Mouse (Mus musculus): Measurements from ENCODE around the gene Fn1. TPM values are rescaled to one million over a fixed set of nuclear protein-coding genes. Genes with fewer than 3 reads are reported as not detected.
A peak's percentile ranks its signal among the peaks of the same experiment; 100 is the strongest.

Gene Fn1
- total RNA-seq, 2 experiments from 2014 or later, result 72.1 to 89.4 TPM

- no peak for DNase-seq (ENCODE audit: low spot score in 2 of 2)
Observed at GRCm38 (mm10) chr1:71609057-71609775, 43.8 kb downstream of the Fn1 start.

- no peak for DNase-seq (ENCODE audit: low spot score in 2 of 2)
Observed at GRCm38 (mm10) chr1:71606600-71607325, 46.2 kb downstream of the Fn1 start.

- no peak for DNase-seq (ENCODE audit: low spot score in 2 of 2)
Observed at GRCm38 (mm10) chr1:71605751-71606150, 47.2 kb downstream of the Fn1 start.

GRCm38 (mm10) chr1:71595365-71595764, 57.6 kb downstream of the Fn1 start:
- no peak for DNase-seq (ENCODE audit: low spot score in 2 of 2)

- DNase-seq (ENCODE audit: low spot score in 2 of 2), result no peak
Observed at GRCm38 (mm10) chr1:71594268-71594667, 58.7 kb downstream of the Fn1 start.

- DNase-seq (ENCODE audit: low spot score in 2 of 2), result no peak
Observed at GRCm38 (mm10) chr1:71593184-71593583, 59.8 kb downstream of the Fn1 start.

GRCm38 (mm10) chr1:71590038-71590437, 63.0 kb downstream of the Fn1 start:
- DNase-seq (ENCODE audit: low spot score in 2 of 2), result no peak

GRCm38 (mm10) chr1:71586658-71587057, 66.3 kb downstream of the Fn1 start:
- DNase-seq (ENCODE audit: low spot score in 2 of 2), result no peak

GRCm38 (mm10) chr1:71583900-71584299, 69.1 kb downstream of the Fn1 start:
- DNase-seq (ENCODE audit: low spot score in 2 of 2), result no peak

- DNase-seq (ENCODE audit: low spot score in 2 of 2), result no peak
Observed at GRCm38 (mm10) chr1:71583302-71583701, 69.7 kb downstream of the Fn1 start.

GRCm38 (mm10) chr1:71580408-71580807, 72.6 kb downstream of the Fn1 start:
- DNase-seq (ENCODE audit: low spot score in 2 of 2), result no peak

GRCm38 (mm10) chr1:71579526-71579925, 73.5 kb downstream of the Fn1 start:
- DNase-seq (ENCODE audit: low spot score in 2 of 2), result no peak

- no peak for DNase-seq (ENCODE audit: low spot score in 2 of 2)
Observed at GRCm38 (mm10) chr1:71576837-71577236, 76.2 kb downstream of the Fn1 start.

- no peak for DNase-seq (ENCODE audit: low spot score in 2 of 2)
Observed at GRCm38 (mm10) chr1:71575987-71576386, 77.0 kb downstream of the Fn1 start.

GRCm38 (mm10) chr1:71570116-71570515, 82.9 kb downstream of the Fn1 start:
- no peak for DNase-seq (ENCODE audit: low spot score in 2 of 2)

GRCm38 (mm10) chr1:71567884-71568605, 85.0 kb downstream of the Fn1 start:
- DNase-seq (ENCODE audit: low spot score in 2 of 2), result no peak

GRCm38 (mm10) chr1:71564291-71564690, 88.7 kb downstream of the Fn1 start:
- DNase-seq (ENCODE audit: low spot score in 2 of 2), result no peak

- DNase-seq (ENCODE audit: low spot score in 2 of 2), result no peak
Observed at GRCm38 (mm10) chr1:71560626-71561025, 92.4 kb downstream of the Fn1 start.

- peak; percentile 75 to 83 for DNase-seq (ENCODE audit: low spot score in 2 of 2)
Observed at GRCm38 (mm10) chr1:71556688-71557612, 96.0 kb downstream of the Fn1 start, which contains the start of gene Atic. Atic (plus strand) TSS chr1:71557150.

GRCm38 (mm10) chr1:71550626-71551195, 102.3 kb downstream of the Fn1 start:
- DNase-seq (ENCODE audit: low spot score in 2 of 2), result no peak
